18 mouse cellular contexts compared by ENCODE assay signal in genomic region chr6:120264151-120264550, GRCm38 (mm10). TPM values are rescaled to one million over a fixed set of nuclear protein-coding genes. Genes with fewer than 3 reads are reported as not detected.
DNase-seq lines count a peak whose midpoint lies in the region; ATAC-seq and TF ChIP-seq lines count a peak whose summit lies in the region.
"Had no signal": no experiment of that assay in that cellular context is flagged by ENCODE, and none has a peak within 500 bp of the region (broad histone marks: within the 10 kb centered on the region; RNA-seq: fewer than 3 reads in every experiment).

No protein-coding gene starts in this region.

- H3K27ac ChIP-seq in kidney, adult 2 months (ENCODE audit: insufficient read depth, low read depth, low read length) = peak overlapping the region; percentile 96
- H3K27ac ChIP-seq in embryonic facial prominence, embryonic 11.5 days (replicated peaks; ENCODE audit: low read depth, low read length) = no peak overlapping the region
- peak overlapping the region; percentile 0; the same call in 1 of the 2 replicates for H3K27ac ChIP-seq in small intestine, adult 2 months (ENCODE audit: insufficient read depth, low read depth, low read length)
- H3K27ac ChIP-seq in liver, embryonic 12.5 days = no peak overlapping the region
- H3K27ac ChIP-seq: limb, embryonic 10.5 days; liver, embryonic 14.5 days; neural tube, embryonic 15.5 days had no signal

- TF ChIP-seq CTCF in kidney, adult 2 months (conservative IDR thresholded peaks at IDR 0.05; ENCODE audit: insufficient read depth, insufficient read length, low read depth, low read length) = no peak
- TF ChIP-seq CTCF in small intestine, adult 2 months (IDR thresholded peaks at IDR 0.05; ENCODE audit: extremely low read depth, insufficient read length, insufficient replicate concordance, low read depth, low read length) = no peak

- no peak for ATAC-seq in embryonic facial prominence, embryonic 11.5 days (replicated peaks; ENCODE audit: insufficient number of reproducible peaks, low FRiP score, low TSS enrichment, low read depth)
- ATAC-seq in liver, embryonic 12.5 days = no peak
- ATAC-seq: forebrain, embryonic 14.5 days; hindbrain, embryonic 16.5 days had no signal

- H3K4me1 ChIP-seq in kidney, adult 2 months (ENCODE audit: control insufficient read depth, insufficient read depth, low read length) = peaks cover 22% of the 10 kb centered on the region
- no peaks in the 10 kb centered on the region for H3K4me1 ChIP-seq in embryonic facial prominence, embryonic 11.5 days (ENCODE audit: control insufficient read depth, insufficient read depth, low read length)
- peaks cover 10% of the 10 kb centered on the region for H3K4me1 ChIP-seq in small intestine, adult 2 months (ENCODE audit: control insufficient read depth, insufficient read depth, insufficient read length, low read length)
- H3K4me1 ChIP-seq in liver, embryonic 12.5 days = no peaks in the 10 kb centered on the region
- H3K4me1 ChIP-seq: neural tube, embryonic 15.5 days had no signal

- no peak overlapping the region for H3K9ac ChIP-seq in embryonic facial prominence, embryonic 11.5 days (replicated peaks; ENCODE audit: low read length)
- no peak overlapping the region for H3K9ac ChIP-seq in liver, embryonic 12.5 days
- H3K9ac ChIP-seq: liver, embryonic 14.5 days; neural tube, embryonic 15.5 days had no signal

- H3K27me3 ChIP-seq in kidney, adult 2 months (replicated peaks; ENCODE audit: control insufficient read depth, insufficient read depth, low read length) = no peaks in the 10 kb centered on the region
- H3K27me3 ChIP-seq in embryonic facial prominence, embryonic 11.5 days (ENCODE audit: control insufficient read depth, insufficient read depth, low read length) = no peaks in the 10 kb centered on the region
- no peaks in the 10 kb centered on the region for H3K27me3 ChIP-seq in small intestine, adult 2 months (ENCODE audit: control insufficient read depth, insufficient read depth, low read length)
- peaks cover 23% of the 10 kb centered on the region; the same call in 1 of the 2 replicates for H3K27me3 ChIP-seq in liver, embryonic 12.5 days (replicated peaks)
- H3K27me3 ChIP-seq: neural tube, embryonic 15.5 days had no signal

- H3K36me3 ChIP-seq in kidney, adult 2 months (ENCODE audit: control insufficient read depth, insufficient read depth, low read length) = no peaks in the 10 kb centered on the region
- no peaks in the 10 kb centered on the region for H3K36me3 ChIP-seq in embryonic facial prominence, embryonic 11.5 days (replicated peaks; ENCODE audit: control insufficient read depth, insufficient read depth, low read depth, low read length)
- no peaks in the 10 kb centered on the region for H3K36me3 ChIP-seq in small intestine, adult 2 months (ENCODE audit: control insufficient read depth, insufficient read depth, low read length)
- no peaks in the 10 kb centered on the region for H3K36me3 ChIP-seq in liver, embryonic 12.5 days
- H3K36me3 ChIP-seq: limb, embryonic 10.5 days; neural tube, embryonic 15.5 days had no signal

- 40% methylated on average over 6 of the region's 6 CpGs for WGBS in kidney, adult 2 months
- WGBS in embryonic facial prominence, embryonic 11.5 days = 34% methylated on average over 6 of the region's 6 CpGs
- WGBS in small intestine, adult 2 months = 31% methylated on average over 6 of the region's 6 CpGs
- WGBS in liver, embryonic 12.5 days (ENCODE audit: insufficient replicate concordance) = 24% methylated on average over 6 of the region's 6 CpGs

- H3K4me3 ChIP-seq in kidney, adult 2 months (ENCODE audit: insufficient read depth, low read depth, low read length) = no peak overlapping the region
- H3K4me3 ChIP-seq in embryonic facial prominence, embryonic 11.5 days (ENCODE audit: low read depth, low read length) = no peak overlapping the region
- no peak overlapping the region for H3K4me3 ChIP-seq in small intestine, adult 2 months (ENCODE audit: low read depth, low read length)
- H3K4me3 ChIP-seq in liver, embryonic 12.5 days = no peak overlapping the region
- H3K4me3 ChIP-seq: limb, embryonic 10.5 days; neural tube, embryonic 15.5 days had no signal

- H3K4me2 ChIP-seq in embryonic facial prominence, embryonic 11.5 days (ENCODE audit: low read depth, low read length) = no peak overlapping the region
- no peak overlapping the region for H3K4me2 ChIP-seq in liver, embryonic 12.5 days
- H3K4me2 ChIP-seq: midbrain, embryonic 11.5 days; neural tube, embryonic 15.5 days had no signal

- no peak for TF ChIP-seq POLR2A in kidney, adult 2 months (IDR thresholded peaks at IDR 0.05; ENCODE audit: low read depth, low read length)
- TF ChIP-seq POLR2A in small intestine, adult 2 months (IDR thresholded peaks at IDR 0.05; ENCODE audit: low read depth, low read length) = no peak

- no peaks in the 10 kb centered on the region for H3K9me3 ChIP-seq in embryonic facial prominence, embryonic 11.5 days (replicated peaks; ENCODE audit: control insufficient read depth, low read length)
- H3K9me3 ChIP-seq in liver, embryonic 12.5 days (replicated peaks) = no peaks in the 10 kb centered on the region
- H3K9me3 ChIP-seq: limb, embryonic 10.5 days; neural tube, embryonic 15.5 days had no signal

- DNase-seq in kidney, adult 2 months = no peak
- no peak for DNase-seq in kidney, postnatal 14 days
- peak; percentile 10 for DNase-seq in thymus, postnatal 14 days
- DNase-seq in thymus, postnatal 10 days (ENCODE audit: low spot score in 2 of 2) = no peak
- peak; percentile 11 for DNase-seq in embryonic facial prominence, embryonic 11.5 days (ENCODE audit: low spot score)
- no peak for DNase-seq in spleen, postnatal 14 days (ENCODE audit: low spot score in 2 of 2)
- DNase-seq: adrenal gland, postnatal 25 days; cerebellum, postnatal 14 days; lung, postnatal 36 days had no signal

RNA-seq across cellular contexts. Expression of gene D330020A13Rik, which starts 30.0 kb away (rescaled TPM):
- polyA plus RNA-seq in kidney, adult 2 months (2012; rRNA removed) = 0.09 and 0.22 TPM in 2 replicates
- polyA plus RNA-seq in embryonic facial prominence, embryonic 11.5 days (2014; fragmentation: Nextera tagmentation; extraction: Ambion mirVana) = 0.20 TPM in 1 of 2 replicates, not detected in the other
- polyA plus RNA-seq in small intestine, adult 2 months (2012; rRNA removed) = 0.29 TPM in 1 of 2 replicates, not detected in the other
- not detected in 2 replicates for polyA plus RNA-seq in liver, embryonic 12.5 days (2016; fragmentation: Nextera tagmentation; extraction: Ambion mirVana)
- polyA plus RNA-seq: forebrain, embryonic 14.5 days; limb, embryonic 10.5 days; liver, embryonic 14.5 days; midbrain, embryonic 11.5 days; neural tube, embryonic 15.5 days; stomach, embryonic 16.5 days had no signal

RNA-seq across cellular contexts. Expression of gene B4galnt3, which starts 30.2 kb away (rescaled TPM):
- 28.9 and 35.3 TPM in 2 replicates for polyA plus RNA-seq in kidney, adult 2 months (2012; rRNA removed)
- polyA plus RNA-seq in embryonic facial prominence, embryonic 11.5 days (2014; fragmentation: Nextera tagmentation; extraction: Ambion mirVana) = 0.18 TPM in 2 replicates
- polyA plus RNA-seq in small intestine, adult 2 months (2012; rRNA removed) = 12.2 and 15.8 TPM in 2 replicates
- polyA plus RNA-seq in liver, embryonic 12.5 days (2016; fragmentation: Nextera tagmentation; extraction: Ambion mirVana) = 0.23 and 0.25 TPM in 2 replicates
- polyA plus RNA-seq: forebrain, embryonic 14.5 days had no signal

Comparison
In these comparisons a context has a peak if more than half of its experiments do, and no peak if none do; other contexts are left out.
1. DNase-seq: peak in thymus, postnatal 14 days (single experiment) and embryonic facial prominence, embryonic 11.5 days (single experiment); none in kidney, adult 2 months (single experiment), kidney, postnatal 14 days (single experiment), thymus, postnatal 10 days (0 of 2) and spleen, postnatal 14 days (0 of 2).
2. H3K27ac ChIP-seq: peak in kidney, adult 2 months (single experiment) and small intestine, adult 2 months (single experiment); none in embryonic facial prominence, embryonic 11.5 days (single experiment) and liver, embryonic 12.5 days (single experiment).
3. RNA of gene B4galnt3, which starts 30.2 kb away (polyA plus RNA-seq): 28.9 to 35.3 TPM in kidney, adult 2 months and 12.2 to 15.8 TPM in small intestine, adult 2 months; 0.23 to 0.25 TPM in liver, embryonic 12.5 days and 0.18 TPM in embryonic facial prominence, embryonic 11.5 days; every median in the first group is over 10 times any median in the second.